Mouse (Mus musculus): ENCODE results near the gene Lrp8. TPM values are rescaled to one million over a fixed set of nuclear protein-coding genes. Genes with fewer than 3 reads are reported as not detected.

The Lrp8 gene
- total and polyA plus RNA-seq, 3 experiments: 6.4 to 21.1 (median 14.2) TPM

DNA sequence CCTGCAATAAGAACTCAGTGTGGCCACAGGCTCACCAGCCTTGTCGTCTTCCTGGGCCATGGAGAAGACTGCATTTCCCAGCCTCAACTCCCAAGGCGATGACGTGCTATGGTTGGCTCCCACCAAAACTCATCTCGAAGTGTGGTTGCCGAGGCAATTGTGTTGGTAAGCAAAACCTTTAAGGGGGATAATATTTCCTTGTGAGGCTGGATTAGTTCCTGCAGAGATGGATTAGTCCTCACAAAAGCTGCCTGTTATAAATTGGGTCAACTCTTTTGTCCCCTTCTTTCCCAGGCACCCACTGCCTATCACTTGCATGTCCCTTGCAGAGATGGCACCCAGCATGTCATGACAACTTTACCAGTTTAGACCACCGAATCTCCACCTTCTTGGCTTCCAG lies 13.2 kb upstream of the Lrp8 start:
- H3K27me3 ChIP-seq (replicated peaks): no peaks in the 10 kb centered on the region
- no peak overlapping the region for H3K4me2 ChIP-seq (ENCODE audit: insufficient read depth, low read depth, poor library complexity, severe bottlenecking)
- in situ Hi-C loops (cut with MboI; ENCODE audit: low pct_ligation_motif_present, low pct_unique_long_range_greater_than_20kb, low sequenced_read_pairs): no loop called here
- H3K36me3 ChIP-seq (replicated peaks in 1 of 2; ENCODE audit: control insufficient read depth in 1 of 2, insufficient read depth in 1 of 2, low read length in 1 of 2): no peaks in the 10 kb centered on the region
- no peak for DNase-seq (ENCODE audit: extremely low read depth)
- dilution Hi-C loops (cut with MboI; ENCODE audit: extremely low pct_ligation_motif_present, extremely low pct_unique_long_range_greater_than_20kb, low sequenced_read_pairs): no loop called here
- H3K79me2 ChIP-seq (replicated peaks; ENCODE audit: control insufficient read depth, extremely low read depth, insufficient read depth, poor library complexity, severe bottlenecking): no peaks in the 10 kb centered on the region
- H3K4me3 ChIP-seq (replicated peaks in 1 of 3; ENCODE audit: low read depth in 2 of 3, low read length in 2 of 3, poor library complexity in 1 of 3): no peak overlapping the region
- H3K4me1 ChIP-seq (ENCODE audit: control insufficient read depth in 1 of 2, insufficient read depth in 2 of 2): peaks cover 5 to 31% of the 10 kb centered on the region in 2 experiments
- H3K27ac ChIP-seq (ENCODE audit: insufficient read depth, low read depth): no peak overlapping the region
- H3K9me3 ChIP-seq (replicated peaks; ENCODE audit: low read length): no peaks in the 10 kb centered on the region
- no peak for TF ChIP-seq E2F4 (IDR thresholded peaks at IDR 0.05; ENCODE audit: insufficient replicate concordance, low read depth, low read length)
- no peak for TF ChIP-seq SMC3 (IDR thresholded peaks at IDR 0.05; ENCODE audit: low read depth, low read length)
- no peak for TF ChIP-seq POLR2A (IDR thresholded peaks at IDR 0.05; ENCODE audit: low read depth, low read length)
- no peak for TF ChIP-seq ELF1 (IDR thresholded peaks at IDR 0.05; ENCODE audit: low read depth, low read length)
- TF ChIP-seq ZNF384 (IDR thresholded peaks at IDR 0.05; ENCODE audit: low read depth, low read length): no peak
- no peak for TF ChIP-seq ETS1 (conservative IDR thresholded peaks at IDR 0.05; ENCODE audit: low read depth, low read length)
- no peak for TF ChIP-seq POLR2AphosphoS2 (IDR thresholded peaks at IDR 0.05; ENCODE audit: low read depth, low read length)
- no peak for TF ChIP-seq RCOR1 (conservative IDR thresholded peaks at IDR 0.05; ENCODE audit: low read depth, low read length)
- TF ChIP-seq HCFC1 (IDR thresholded peaks at IDR 0.05; ENCODE audit: low read depth, low read length): no peak
- TF ChIP-seq TCF12 (IDR thresholded peaks at IDR 0.05; ENCODE audit: low read depth, low read length): no peak
- no peak for TF ChIP-seq NRF1 (IDR thresholded peaks at IDR 0.05; ENCODE audit: low read depth, low read length)
- no peak for TF ChIP-seq CHD2 (IDR thresholded peaks at IDR 0.05; ENCODE audit: low read length)
- no peak for TF ChIP-seq NELFE (IDR thresholded peaks at IDR 0.05; ENCODE audit: low read depth, low read length)
- TF ChIP-seq MYC (IDR thresholded peaks at IDR 0.05; ENCODE audit: low read depth, low read length): no peak
- no peak for TF ChIP-seq MEF2A (IDR thresholded peaks at IDR 0.05; ENCODE audit: borderline replicate concordance, low read depth, low read length)
- no peak for TF ChIP-seq KAT2A (IDR thresholded peaks at IDR 0.05; ENCODE audit: insufficient replicate concordance, low read length)
- TF ChIP-seq USF2 (conservative IDR thresholded peaks at IDR 0.05; ENCODE audit: low read depth, low read length): no peak
- TF ChIP-seq IRF4 (IDR thresholded peaks at IDR 0.05; ENCODE audit: low read depth, low read length): no peak
- TF ChIP-seq UBTF (IDR thresholded peaks at IDR 0.05; ENCODE audit: low read depth, low read length): no peak
- TF ChIP-seq RAD21 (IDR thresholded peaks at IDR 0.05; ENCODE audit: low read depth, low read length): no peak
- H3K9ac ChIP-seq (ENCODE audit: insufficient read depth, low read depth): no peak overlapping the region

- no peak for DNase-seq (ENCODE audit: extremely low read depth)
- Histone ChIP-seq H3K27ac (ENCODE audit: insufficient read depth, low read depth) (no peak overlapping the region), H3K27me3 (replicated peaks) (no peaks in the 10 kb centered on the region), H3K79me2 (replicated peaks; ENCODE audit: control insufficient read depth, extremely low read depth, insufficient read depth, poor library complexity, severe bottlenecking) (no peaks in the 10 kb centered on the region), H3K4me2 (ENCODE audit: insufficient read depth, low read depth, poor library complexity, severe bottlenecking) (no peak overlapping the region), H3K4me1 (ENCODE audit: control insufficient read depth in 1 of 2, insufficient read depth in 2 of 2) (peaks cover 7 to 37% of the 10 kb centered on the region in 2 experiments), H3K4me3 (replicated peaks in 1 of 3; ENCODE audit: low read depth in 2 of 3, low read length in 2 of 3, poor library complexity in 1 of 3) (no peak overlapping the region), H3K9ac (ENCODE audit: insufficient read depth, low read depth) (no peak overlapping the region), H3K36me3 (replicated peaks in 1 of 2; ENCODE audit: control insufficient read depth in 1 of 2, insufficient read depth in 1 of 2, low read length in 1 of 2) (peaks cover 0 to 9% of the 10 kb centered on the region in 2 experiments), H3K9me3 (replicated peaks; ENCODE audit: low read length) (no peaks in the 10 kb centered on the region)
- in situ Hi-C loops (cut with MboI; ENCODE audit: low pct_ligation_motif_present, low pct_unique_long_range_greater_than_20kb, low sequenced_read_pairs) (no loop called here), dilution Hi-C loops (cut with MboI; ENCODE audit: extremely low pct_ligation_motif_present, extremely low pct_unique_long_range_greater_than_20kb, low sequenced_read_pairs) (no loop called here)
- TF ChIP-seq RAD21 (IDR thresholded peaks at IDR 0.05; ENCODE audit: low read depth, low read length) (no peak), ZKSCAN1 (IDR thresholded peaks at IDR 0.05; ENCODE audit: borderline replicate concordance, low read depth, low read length) (no peak), POLR2A (IDR thresholded peaks at IDR 0.05; ENCODE audit: low read depth, low read length) (no peak)
Observed at GRCm38 (mm10) chr4:107800801-107801200, 1.3 kb upstream of the Lrp8 start.
